Mouse (Mus musculus) spleen, adult 18-20 months (tissue): ENCODE results near the gene Ampd2.

Source experiments
- DNase-seq, 2 experiments: peaks; one replicate each; pipeline ENCODE4 v3.0.0; 2022; ENCODE audit warnings: mixed read lengths in 2 of 2

Ampd2 gene

DNA sequence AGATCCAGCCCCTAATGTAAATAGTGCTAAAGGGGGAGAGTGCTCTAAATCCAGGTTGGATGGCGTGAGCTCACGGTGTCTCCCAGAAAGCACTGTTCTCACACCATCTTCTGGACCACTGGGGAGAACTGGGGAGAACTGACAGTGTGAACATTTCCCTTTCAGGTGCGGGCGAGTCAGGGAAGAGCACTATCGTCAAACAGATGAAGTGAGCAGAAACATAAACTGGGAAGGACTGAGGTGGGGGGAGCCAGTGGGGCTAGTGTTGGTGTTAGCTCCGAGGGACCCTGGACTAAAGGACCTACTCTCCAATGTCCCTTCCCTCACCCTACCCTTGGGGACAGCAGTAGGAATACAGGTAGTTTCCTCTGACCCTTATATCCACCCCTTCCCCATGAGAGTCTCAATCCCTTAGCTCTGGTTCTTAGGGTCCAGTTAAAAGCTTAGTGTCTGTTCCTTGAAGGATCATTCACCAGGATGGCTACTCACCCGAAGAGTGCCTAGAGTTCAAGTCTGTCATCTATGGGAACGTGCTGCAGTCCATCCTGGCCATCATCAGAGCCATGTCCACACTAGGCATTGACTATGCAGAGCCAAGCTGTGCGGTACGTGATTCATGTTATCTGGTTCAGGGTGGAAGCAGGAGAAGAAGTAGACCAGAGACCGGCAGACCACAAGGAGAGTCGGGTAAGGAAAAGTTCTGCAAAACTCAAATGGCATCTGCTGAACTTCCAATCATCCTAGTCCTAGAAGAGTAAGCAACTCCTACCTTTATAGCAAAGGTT, 8.7 kb upstream of the Ampd2 start:
- DNase-seq: no peak

- no peak for DNase-seq
Measured at GRCm38 (mm10) chr3:108094146-108094545, 7.7 kb upstream of the Ampd2 start.

GRCm38 (mm10) chr3:108093306-108093705, 6.9 kb upstream of the Ampd2 start:
- DNase-seq: no peak

- DNase-seq: no peak
Measured at GRCm38 (mm10) chr3:108092536-108093115, 6.2 kb upstream of the Ampd2 start, which contains the start of gene Gnat2. Gnat2 (plus strand) TSS chr3:108092789.

- DNase-seq: no peak
Measured at GRCm38 (mm10) chr3:108092030-108092429, 5.6 kb upstream of the Ampd2 start.

DNA sequence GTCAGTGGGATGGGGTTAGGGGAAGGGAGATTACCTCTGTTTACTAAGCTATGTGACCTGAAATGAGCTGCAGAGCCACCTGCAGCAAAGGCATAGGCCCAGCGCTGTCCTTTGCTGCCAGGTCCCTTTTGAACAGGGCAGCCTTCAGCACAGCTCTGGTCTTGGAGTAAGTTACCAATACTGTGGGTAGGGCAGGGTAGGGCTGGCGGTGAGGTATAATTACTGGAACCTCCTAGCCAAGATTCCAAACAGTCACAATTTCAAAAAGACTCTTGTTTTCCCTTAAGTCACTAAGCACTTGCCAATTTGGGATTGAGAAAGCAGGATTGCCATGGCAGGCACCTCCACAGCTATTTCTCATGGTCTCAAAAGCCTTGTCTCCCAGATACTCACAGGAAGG, 4.1 kb upstream of the Ampd2 start:
- no peak for DNase-seq

DNA sequence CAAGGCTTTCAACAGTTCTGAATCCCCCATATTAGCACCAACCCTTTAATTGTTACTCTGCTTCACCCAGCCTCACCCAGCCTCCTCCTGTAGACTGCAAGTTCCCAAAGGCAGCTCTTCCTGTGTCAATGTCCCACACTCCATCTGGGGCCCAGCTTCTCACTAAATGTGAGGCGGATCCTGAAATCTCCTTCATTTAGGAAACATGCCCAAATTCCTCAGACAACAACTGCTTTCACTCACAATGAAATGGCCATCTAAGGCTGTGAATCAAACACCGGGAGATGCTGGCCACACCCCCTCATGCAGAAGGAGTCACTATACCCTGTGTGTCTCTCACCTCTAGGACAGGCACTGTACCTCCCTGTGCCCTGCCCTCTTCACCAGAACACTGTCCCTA, 3.5 kb upstream of the Ampd2 start:
- no peak for DNase-seq

GRCm38 (mm10) chr3:108088842-108089380, 2.5 kb upstream of the Ampd2 start:
- no peak for DNase-seq

DNA sequence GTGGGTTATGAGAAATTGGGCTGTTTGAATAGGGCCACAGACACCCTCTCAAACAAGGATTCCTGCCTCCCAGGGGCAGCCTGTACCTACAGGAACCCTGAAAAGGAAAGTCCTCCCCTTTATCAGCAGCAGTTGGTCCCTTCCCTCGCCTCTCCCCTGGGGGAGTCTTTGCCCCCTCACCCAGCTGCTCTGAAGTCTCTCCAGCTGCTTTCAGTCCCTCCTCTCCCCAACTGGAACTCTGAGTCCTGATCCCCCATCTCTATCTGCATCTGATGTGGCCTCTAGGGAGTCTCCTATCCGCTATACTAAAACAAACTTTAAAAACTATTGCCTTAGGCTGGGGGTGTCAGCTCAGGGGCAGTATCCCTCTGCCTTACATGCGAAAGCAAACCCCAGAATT, 878 bp upstream of the Ampd2 start:
- DNase-seq: no peak

- peak; percentile 29 to 34 for DNase-seq
Measured at GRCm38 (mm10) chr3:108085721-108086469, 556 bp downstream of the Ampd2 start.

GRCm38 (mm10) chr3:108085281-108085720, 1.1 kb downstream of the Ampd2 start:
- DNase-seq: peak; percentile 75 to 89

DNA sequence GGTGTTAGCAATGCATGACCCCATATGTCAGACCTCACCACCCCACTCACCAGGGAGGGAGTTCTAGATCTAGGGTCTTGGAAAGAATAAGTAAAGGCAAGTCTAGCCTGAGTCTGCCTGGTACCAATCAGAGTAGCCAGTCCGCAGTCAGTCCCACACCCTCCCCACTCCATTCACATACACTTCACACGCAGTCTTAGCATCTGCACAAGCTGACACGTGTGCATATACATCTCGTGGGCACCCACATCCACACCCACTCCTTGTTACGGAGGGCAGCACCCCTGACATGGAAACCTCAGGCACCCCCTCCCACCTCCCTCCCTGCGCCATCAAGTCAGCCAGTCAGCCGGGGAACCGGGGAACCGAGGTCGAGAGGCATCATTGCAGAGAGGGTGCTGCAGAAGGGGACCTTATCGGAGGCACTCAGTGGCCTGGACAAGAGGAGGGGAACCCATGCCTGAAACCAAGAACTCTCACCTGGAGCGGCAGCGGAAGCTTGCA, 1.6 kb downstream of the Ampd2 start:
- DNase-seq: no peak

- DNase-seq: no peak
Measured at GRCm38 (mm10) chr3:108083904-108084407, 2.5 kb downstream of the Ampd2 start.

DNA sequence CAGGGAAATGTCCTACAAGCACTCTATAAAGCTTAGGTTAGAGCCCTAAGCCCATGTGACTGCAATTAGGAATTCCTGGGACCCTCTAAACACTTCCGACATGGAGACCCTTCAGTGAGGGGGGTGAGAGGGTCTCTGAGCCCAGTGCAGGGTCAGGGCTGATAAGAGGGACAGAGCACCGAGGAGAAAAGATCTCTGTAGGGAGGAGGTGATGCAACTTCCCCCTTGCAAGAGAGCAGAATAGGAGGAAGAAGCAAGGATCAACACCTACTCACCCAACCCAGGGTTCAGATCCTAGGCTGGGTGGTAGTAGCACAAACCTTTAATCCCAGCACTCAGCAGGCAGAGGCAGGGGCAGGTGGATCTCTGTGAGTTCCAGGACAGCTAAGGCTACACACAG, 3.3 kb downstream of the Ampd2 start:
- no peak for DNase-seq

- no peak for DNase-seq
Measured at GRCm38 (mm10) chr3:108082251-108082875, 4.1 kb downstream of the Ampd2 start.

- DNase-seq: no peak
Measured at GRCm38 (mm10) chr3:108081681-108082080, 4.8 kb downstream of the Ampd2 start.

DNA sequence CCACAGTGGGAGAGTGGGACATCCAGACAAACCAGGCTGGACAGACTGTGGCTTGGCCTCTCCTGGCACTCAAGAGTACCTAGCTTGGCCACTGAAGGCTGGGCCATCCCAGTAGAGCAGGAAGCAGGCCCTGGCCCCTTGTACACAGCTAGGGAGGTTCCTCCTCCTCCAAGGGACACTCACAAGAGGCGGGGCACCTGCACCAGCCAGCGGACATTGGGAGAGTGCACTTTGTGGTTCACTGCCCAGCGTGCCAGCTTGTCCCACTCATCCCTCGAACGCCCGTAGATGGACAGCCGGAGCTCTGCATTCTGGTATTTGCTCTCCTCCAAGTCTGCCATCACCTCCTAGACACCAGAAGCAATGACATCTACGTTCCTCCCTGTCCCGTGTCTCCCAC, 9.6 kb downstream of the Ampd2 start:
- DNase-seq: no peak

DNA sequence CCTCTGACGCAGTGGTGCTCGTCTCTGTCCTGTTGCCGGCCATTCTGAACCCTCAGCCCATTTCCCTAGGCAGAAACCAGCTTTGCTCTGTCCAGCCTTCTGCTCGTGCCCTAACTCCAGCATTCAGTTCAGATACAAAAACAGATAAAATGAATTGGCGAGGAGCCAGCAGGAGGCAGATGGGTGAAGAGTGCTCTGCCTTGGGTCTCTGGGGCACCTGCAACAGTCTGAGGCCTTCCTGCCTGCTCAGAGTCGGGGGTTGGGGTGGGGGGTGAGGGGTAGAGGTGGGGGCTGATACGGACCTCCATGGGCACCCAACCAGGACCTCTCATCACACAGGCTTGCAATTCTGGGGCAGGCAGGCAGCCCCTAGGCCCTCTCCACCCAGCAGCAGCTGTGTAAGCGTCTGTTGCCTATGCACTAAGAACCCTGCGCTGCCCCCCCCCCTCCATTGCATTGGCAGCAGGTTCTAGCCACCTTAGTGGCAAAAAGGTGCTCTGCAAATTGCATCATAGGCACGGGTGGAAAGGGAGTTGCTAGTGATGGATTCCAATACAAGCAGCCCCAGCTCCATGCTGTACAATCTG, 13.4 kb downstream of the Ampd2 start:
- DNase-seq: no peak

DNA sequence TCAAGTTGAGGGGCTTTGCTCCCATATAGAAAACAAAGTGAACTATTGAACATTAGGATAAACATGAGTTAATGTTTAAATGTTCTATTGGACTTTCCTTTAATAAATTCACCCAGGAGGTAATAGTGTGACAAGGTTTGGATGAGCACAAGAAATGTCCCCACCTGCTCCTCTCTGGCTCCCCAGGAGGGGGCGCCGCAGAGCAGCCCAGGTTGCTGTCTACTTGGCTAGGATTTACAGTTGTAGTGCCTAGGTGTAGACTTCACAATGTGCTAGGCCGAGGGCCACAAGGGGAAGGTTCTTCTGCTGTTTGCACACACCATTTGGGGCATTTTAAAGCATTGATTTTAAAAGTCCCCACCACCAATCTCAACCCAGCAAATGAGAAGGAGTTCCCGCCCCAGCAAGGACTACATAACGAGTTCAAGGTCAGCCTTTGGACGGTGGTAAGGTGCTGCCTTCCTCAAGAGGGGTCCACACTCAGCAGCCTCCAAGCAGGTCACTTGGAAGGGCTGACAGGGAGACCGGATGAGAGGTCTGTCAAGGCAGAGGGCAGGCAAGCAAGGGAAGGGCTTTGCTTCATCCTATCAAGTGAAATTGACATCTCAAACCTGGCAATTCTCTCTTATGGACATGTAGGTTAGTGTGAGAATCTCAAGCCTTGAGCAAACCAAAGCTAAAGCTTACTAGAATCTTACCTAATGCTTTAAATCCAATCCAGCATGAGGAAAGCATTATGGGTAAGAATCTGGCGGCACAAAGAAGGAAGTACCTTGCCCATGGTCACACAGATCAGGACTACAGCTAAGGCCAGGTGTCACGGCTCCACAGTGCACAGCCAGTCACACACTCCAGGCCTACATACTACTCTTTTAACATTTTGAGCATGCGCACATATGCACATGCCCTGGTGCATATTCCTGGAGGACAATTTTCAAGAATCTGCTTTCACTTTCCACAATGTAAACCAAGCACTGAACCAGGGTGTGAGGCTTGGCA, 15.9 kb downstream of the Ampd2 start:
- DNase-seq: peak; percentile 43 to 74

- DNase-seq: no peak
Measured at GRCm38 (mm10) chr3:108069231-108069870, 17.1 kb downstream of the Ampd2 start.
